Mouse (Mus musculus): ENCODE measurements around the gene BC025446.

DNA sequence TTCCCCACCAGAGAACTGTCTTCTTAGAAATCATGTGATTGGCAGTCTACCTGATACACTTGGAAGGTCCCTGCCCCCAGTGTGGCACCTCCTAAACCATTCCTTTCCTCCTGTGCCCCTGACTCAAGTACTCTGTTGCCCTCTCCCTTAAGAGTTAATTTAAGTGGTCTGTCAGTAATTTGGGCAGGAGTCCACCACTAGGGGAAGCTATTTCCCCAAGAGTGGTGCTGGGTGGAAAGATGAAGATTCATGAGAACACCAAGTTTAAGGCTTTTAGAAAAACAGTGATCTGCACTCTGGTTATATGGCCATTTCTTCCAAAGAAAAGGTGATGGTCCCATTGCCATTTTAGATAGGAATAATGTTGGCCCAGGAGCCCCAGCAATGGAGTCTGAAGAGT, 49.7 kb downstream of the BC025446 start:
- TF ChIP-seq CTCF (IDR thresholded peaks at IDR 0.05; ENCODE audit: low read depth, low read length) (no peak), GATA1 (IDR thresholded peaks at IDR 0.05; ENCODE audit: borderline replicate concordance, low read length) (no peak)

Data from G1E (cell line).